Mouse (Mus musculus) cerebellum, adult 11 months (tissue): ENCODE data around the gene Six5.

Experiments
- DNase-seq: peaks from one replicate; pipeline ENCODE4 v3.0.0; 2022

The Six5 gene

DNA sequence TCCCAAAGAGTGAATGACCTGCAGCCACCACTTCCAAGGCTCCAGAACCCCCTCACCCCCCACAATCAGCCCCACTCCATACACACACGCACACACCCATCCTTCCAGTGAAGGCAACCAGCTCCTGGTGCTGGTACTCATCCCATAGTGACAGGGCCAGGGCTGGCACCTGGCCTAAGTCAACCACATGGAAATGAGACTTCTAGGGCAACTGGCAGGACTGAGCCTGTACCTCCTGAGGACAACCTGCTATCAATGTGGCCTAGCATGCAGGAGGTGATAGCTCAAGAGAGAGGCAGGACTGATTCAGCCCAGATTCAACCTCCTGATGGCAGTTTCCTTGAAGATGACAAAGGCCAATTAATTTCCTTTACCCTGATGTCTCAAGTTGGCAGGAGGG is 5.9 kb downstream of the Six5 start:
- DNase-seq = no peak

DNA sequence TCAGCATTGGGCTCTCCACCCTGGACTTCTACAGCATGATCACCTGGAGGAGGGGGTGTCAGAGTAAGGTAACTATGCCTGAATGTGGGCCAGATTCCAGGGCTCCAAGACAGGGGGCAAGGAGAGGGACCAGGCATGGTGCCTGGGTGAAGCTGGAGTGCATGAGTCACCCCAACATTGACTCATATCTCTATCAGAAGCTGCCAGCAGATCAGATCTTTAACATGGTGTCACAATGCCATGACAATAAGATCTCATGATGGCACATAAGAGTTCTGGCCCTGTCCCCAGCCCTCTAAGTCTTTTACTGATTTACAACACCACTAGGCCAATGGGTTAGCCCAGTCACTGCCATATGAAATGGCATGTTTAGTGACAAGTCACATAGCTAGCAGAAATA is 9.3 kb downstream of the Six5 start:
- DNase-seq = no peak

DNA sequence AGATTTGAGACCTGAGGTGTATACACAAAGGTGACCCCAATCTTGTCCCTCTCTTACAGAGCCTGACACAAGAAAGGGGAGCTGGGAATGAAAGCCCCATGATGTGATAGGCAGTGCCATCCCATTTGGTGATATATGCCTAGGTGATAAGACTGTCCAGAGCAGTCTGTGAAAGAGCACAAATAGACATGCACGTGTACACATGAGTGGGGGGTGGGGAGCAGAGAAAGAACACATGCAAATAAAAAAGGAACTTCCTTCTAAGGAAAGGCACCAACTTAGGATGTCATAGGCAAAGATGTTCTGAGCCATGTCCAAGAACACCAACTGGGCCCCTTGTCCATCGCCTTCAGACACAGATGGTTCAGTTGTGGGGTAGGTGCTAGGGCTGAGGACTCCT is 10.1 kb downstream of the Six5 start:
- no peak for DNase-seq

DNA sequence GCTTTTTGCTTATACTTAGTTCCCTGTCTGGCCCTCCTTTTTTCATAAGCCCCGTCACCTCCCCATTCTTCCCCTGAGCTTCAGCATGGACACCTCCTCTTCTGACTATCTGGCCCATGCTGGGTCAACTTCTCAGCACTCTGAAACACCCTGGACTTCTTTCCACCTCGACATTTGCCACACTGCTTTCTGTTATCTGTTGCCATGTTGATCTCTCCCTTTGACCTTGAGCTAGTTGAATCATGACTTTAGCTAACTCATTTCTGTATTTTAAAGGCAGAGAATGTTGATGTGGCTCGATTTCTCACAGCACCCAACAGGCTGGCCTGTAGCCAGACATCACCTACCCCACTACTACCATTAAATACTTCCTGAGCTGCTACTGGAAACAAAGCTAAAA is 13.0 kb downstream of the Six5 start:
- DNase-seq = no peak

DNA sequence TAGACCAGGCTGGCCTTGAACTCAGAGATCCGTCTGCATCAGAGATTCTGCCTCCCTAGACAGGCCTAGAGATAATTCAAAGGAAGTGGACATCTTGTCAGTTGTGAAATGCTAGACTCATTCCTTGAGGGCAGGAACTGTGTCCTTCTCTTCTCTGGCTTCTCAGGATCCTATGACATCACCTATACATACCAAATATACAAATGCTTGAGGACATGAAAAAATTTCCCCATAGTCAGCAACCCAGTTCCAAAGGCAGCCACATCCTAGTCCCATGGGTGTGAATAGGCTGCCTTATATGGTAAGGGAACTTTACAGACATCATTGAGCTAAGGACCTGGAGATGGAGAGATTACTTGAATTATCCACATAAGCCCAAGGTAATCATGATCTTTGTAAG is 15.2 kb downstream of the Six5 start:
- DNase-seq = no peak

DNA sequence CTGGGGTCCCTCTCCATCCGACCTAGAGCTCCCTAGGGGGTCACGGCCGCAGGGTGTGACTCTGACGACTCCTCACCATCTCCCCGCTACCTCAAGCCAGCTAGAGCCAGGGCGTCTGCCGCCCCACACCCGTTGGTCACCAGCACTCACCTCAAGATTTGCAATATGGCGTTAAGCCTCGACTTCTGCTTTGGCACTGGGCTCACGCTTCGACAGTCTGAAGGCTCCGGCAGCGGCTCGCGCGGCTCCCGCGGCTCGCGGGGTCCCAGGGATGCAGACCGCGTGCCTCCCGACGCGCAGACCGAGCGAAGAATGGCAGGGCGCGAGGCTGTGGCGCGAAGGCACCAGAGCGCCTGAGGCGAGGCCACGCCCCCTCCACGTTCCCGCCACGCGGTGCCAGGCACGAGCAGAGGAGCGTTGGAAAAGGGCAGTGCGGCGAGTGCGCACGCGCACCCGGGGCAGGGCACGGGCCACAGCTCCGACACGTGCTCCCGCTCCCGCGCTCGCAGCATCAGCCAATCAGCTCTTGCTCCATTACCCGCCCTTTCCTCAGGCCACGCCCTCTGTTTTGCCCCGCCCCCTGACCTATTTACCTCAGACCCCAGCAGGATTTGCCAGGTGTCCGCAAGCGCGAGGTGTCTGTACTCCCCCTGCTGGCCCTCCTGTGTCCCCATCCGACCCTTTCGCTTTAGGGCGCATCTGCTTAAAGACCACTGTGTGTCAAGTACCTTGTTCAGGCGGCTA is 23.8 kb downstream of the Six5 start, which contains the start of gene Gm4969:
Gene Gm4969 (minus strand): TSS at position 341 of the 744 bp plus-strand sequence.
- DNase-seq = peak; percentile 72

DNA sequence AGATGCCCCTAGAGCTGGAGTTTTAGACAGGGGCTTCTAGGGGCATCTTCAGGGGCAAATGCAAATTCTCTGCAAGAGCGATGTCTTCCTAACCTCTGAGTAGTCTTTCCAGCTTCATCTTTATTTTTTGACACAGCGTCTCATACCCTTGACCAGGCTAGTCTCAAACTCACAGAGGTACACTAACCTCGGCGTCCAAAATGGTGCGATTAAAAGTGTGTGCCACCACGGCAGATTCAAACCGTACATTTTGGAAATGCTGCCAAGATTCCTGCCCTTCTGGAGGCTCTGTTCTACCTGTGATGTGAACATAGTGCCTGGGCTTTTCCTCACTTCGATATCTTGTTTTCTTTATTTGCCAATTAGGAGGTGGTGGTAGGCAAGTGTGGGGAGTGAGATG is 24.7 kb downstream of the Six5 start:
- peak; percentile 51 for DNase-seq

DNA sequence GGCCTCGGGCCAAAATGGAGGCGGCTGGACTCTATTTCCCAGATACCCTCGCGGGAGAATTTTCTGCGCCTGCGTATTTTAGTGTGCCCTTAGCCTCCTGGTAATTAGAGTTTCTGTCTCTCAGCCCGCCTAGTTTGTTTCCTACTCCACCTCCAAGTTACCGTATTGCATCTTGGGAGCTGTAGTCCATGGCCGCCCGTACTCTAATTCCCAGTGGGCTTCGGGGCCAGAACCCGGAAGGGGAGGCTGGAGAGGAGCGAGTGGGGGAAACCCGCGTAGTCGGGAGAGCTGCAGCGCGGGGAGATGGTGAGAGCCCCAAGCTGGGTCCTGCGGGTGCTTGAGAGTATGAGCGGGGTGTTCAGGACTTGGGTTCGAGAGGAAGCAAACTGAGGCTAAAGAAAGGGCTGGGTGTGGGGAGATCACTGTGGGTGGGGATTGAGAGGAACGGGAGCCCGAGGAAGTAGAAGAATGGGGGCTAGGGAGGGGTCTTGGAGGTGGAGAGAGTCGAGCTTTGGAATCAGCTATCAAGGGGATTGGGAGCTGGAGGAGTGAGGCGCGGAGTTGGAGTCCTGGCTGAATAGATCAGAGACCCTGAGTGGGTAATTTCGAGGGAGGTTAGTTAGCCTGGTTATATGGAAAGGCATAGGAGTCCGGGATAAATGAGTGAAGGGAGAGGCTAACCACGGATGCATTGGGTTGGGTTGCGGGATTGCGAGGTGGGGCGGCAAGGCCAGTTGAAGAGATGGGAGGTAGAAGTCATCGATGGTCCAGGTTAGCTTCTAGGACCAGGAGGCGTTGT is 25.4 kb downstream of the Six5 start, which contains the start of gene Fbxo46:
Gene Fbxo46 (plus strand): TSS at position 229 of the 799 bp plus-strand sequence.
- peak; percentile 90 for DNase-seq

DNA sequence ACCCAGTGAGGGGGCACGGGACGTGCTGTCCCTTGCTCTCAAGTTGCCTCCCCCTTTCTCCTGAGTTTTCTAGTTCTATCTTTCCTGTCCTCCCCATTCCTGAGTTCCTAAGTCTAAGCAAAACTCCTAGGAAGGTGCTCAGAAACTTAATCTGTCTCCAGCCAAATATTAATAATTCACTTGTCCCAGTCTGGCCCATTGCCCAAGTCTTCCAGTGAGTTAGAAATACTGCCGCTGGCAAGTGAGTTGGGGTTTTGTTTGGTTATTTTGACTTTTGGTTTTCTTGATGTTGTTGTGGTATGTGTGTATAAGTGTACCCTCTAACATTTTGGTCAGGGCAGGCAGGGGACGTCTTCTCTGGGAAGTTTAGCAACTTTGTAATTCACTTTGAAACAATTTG is 27.3 kb downstream of the Six5 start:
- DNase-seq = no peak

DNA sequence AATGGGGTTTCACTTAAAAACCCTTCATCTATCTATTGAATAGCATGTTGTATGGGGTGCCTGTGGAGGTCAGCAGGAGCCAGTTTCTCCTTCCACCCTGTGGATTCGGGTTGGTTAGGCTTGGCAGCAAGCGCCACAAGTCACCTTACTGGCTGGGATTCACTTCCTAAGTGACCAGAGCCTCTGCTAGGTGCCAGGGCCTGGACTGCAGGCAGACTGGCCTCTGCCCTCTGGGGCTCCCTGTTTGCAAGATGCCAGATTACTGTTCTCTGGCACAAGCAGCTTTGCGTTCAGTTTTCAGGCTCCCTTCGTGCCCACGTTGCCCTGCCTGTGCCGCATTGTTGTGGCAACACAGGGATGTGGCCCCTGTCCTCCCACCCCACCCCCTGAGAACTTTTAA is 30.3 kb downstream of the Six5 start:
- DNase-seq = no peak

DNA sequence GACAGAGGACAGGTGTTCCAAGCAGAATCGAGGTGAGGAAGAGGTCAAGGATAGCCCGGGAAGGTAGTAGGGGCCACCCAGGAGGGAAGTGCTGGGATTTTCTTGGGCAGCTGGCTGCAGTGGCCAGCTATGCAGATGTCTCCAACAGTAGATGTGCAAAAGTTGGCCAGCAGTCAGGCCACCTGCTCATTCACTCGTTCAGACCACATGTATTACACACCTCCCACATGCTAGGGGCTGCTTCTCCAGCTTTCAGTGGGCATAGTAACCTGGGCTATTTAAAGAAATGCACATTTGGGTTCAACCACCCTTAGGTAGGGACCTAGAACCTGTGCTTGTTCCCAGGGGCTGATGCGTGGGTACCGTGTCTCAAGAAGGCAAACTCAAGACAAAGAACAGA is 33.4 kb downstream of the Six5 start:
- DNase-seq = no peak

DNA sequence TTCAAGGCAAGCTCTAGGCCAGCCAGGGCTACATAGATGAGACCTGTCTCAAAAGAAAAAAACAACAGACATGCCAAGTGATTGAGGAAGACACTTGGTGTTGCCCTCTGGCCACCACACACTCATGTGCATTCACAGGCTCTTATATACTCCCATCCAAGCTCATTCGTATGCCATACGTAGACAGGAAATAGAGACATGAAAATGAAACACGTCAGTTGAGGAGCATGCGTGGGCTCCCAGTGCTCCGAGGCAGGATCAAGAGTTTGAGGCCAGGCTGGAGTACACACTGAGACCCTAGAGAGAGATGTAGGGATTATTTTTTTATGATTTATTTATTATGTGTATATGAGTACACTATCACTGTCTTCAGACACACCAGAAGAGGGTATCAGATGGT is 35.0 kb downstream of the Six5 start:
- no peak for DNase-seq

DNA sequence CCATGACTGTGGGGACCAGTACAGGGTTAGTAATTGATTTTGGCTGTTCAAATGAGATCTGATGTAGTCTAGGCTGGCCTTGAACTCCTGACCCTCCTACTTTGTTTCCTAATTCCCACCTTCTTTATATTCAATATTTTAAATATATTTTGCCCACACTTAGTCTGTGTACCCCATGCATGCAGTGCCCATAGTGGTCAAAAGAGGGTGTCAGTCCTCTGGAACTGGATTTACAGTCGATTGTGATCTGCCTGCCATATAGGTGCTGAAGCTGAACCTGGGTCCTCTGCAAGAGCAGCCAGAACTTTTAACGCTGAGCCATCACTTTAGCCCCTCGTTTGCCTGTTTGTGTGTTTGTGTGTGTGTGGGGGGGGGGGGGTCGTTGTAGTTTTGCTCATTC is 36.3 kb downstream of the Six5 start:
- no peak for DNase-seq

DNA sequence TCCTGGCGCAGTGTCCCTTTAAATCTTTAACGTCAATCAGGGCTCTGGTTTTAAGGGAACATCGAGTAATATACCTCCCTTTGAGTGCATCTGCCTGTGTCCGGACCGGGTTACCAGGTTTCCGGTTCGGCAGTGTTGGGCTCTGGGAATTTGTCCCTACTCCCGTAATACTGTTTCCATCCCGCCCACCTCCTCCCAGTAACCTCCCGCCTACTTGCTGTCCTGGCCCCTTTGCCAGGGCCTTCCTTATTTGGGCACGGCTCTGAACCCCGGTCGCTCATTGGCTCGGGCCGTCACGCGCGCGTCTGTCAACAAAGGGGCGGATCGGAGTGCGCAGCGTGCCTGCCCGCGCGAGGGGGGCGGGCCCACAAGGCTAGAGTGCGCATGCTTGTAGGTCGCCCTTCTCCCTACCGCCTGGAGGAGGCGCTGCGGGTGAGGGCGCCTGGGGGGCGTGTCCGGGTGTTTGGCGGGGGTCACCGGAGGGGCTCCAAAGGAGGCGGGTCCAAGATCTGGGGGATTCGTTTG is 37.0 kb downstream of the Six5 start:
- DNase-seq = peak; percentile 97

DNA sequence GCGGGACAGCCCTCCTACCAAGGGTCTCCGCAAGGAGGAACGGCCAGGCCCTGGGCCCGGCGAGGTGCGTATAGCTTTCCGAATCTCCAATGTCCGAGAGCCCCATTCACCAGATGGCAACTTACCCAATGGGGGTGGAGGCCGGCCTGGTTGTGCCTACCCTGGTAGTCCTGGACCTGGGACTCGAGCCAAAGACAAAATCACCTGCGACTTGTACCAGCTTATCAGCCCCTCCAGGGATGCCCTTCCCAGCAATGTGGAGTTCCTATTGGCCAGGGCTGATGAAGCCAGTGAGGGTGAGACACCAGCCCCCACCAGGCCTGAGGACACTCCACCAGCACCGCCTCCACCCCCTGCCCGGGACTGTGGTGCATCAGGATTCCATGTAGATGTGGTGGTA is 41.8 kb downstream of the Six5 start:
- no peak for DNase-seq

DNA sequence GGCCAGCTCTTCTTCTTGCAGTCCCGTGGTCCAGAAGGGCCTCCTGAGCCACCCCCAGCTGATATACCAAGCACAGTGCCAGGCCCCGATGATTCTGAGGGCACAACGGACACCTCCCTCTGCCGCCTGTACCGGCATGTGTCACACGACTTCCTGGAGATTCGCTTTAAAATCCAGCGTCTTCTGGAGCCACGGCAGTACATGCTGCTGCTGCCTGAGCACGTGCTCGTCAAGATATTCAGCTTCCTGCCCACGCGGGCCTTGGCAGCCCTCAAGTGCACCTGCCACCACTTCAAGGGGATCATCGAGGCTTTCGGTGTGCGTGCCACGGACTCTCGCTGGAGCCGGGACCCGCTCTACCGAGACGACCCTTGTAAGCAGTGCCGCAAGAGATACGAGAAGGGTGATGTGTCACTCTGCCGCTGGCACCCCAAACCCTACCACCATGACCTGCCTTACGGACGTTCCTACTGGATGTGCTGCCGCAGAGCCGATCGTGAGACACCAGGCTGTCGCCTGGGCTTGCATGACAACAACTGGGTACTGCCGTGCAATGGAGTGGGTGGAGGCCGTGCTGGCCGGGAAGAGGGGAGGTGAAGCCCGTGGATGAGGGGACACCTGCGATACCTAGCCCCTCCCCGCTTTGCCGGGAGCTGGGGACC is 42.4 kb downstream of the Six5 start:
- no peak for DNase-seq

DNA sequence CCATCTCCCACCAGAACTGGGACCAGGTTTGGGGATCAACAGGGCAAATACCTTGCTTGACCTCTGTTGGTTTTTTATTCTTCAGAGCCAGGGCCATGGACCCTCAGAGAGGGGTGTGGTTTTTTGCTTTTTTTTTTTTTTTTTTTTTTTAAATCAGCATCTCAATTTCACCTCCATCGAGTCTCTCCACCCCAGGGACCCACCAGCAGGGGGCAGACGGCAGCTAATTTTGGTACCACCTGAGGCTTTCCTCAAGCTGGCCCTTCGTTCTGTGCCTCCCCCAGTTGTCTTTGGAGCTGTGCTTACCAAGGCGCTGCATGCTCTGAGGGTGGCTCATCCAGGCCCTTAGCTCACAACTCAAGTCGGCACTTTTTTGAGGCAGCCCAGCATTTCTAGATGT is 43.0 kb downstream of the Six5 start:
- DNase-seq = no peak

DNA sequence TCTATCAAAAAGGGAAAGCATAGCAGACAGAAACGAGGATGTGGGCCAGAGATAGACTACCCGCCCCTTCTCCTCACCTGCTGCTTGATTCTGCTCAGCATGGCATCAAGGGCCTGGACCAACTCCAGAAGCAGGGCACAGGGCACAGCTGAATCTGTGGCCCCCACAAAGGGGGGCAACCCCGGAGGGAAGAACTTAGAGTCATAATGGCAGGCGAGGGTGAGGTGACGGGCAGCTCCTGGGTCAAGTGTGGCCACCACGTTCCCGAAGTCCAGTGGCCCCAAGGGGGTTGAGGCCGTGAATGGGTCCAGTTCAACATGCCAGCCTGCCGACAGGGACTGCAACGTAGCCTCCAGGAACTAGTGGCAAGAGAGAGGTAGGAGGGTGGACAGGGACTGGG is 52.4 kb downstream of the Six5 start:
- no peak for DNase-seq

DNA sequence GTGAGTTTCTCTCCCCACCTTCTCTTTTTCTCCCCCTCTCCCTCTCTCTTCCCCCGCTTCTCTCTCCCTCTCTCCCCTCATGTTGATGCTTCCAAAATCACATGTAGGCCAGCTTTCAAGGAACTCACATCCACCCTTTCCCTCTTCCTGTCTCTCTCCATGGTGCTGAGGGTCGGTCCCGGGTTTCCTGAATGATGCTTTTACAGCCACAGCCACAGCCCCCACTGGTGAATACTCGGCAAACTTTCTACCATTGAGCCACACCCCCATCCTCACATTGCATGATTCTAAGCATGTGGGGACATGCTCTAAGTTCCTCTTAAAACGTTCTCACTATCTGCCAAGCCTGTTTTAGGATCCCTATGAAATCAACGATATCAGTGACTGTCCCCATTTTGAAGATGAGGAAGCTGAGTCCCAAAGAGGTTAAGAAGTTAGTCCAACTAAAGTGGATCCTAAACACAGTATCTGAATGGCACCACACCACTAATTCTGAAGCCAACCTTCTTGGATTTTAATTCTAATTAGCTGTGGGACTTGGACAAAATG is 53.2 kb downstream of the Six5 start:
- DNase-seq = no peak
